Mouse (Mus musculus): ENCODE data around the gene Tmod1. TPM values are rescaled to one million over a fixed set of nuclear protein-coding genes. Genes with fewer than 3 reads are reported as not detected.

The Tmod1 gene
- total RNA-seq, 1 experiment = 0.54 TPM

- TF ChIP-seq ZC3H11A (IDR thresholded peaks at IDR 0.05; ENCODE audit: borderline replicate concordance, low read depth, low read length) (no peak), MAFK (IDR thresholded peaks at IDR 0.05; ENCODE audit: insufficient read depth, low read depth, low read length) (no peak), CHD2 (IDR thresholded peaks at IDR 0.05; ENCODE audit: low read depth, low read length) (no peak), ZNF384 (IDR thresholded peaks at IDR 0.05; ENCODE audit: low read depth, low read length) (no peak), HCFC1 (IDR thresholded peaks at IDR 0.05; ENCODE audit: borderline replicate concordance, insufficient read depth, low read length) (no peak)
- Histone ChIP-seq H3K27ac (ENCODE audit: insufficient read depth, low read depth, low read length, poor library complexity, severe bottlenecking) (no peak overlapping the region), H3K4me1 (ENCODE audit: control insufficient read depth in 2 of 2, insufficient read depth in 2 of 2, low read length in 2 of 2, poor library complexity in 1 of 2) (no peaks in the 10 kb centered on the region), H3K36me3 (ENCODE audit: control insufficient read depth, insufficient read depth, low read length, poor library complexity, severe bottlenecking) (no peaks in the 10 kb centered on the region), H3K9me3 (ENCODE audit: control insufficient read depth, insufficient read depth, low read depth, low read length) (no peaks in the 10 kb centered on the region), H3K9ac (ENCODE audit: insufficient read depth, low read depth, low read length, poor library complexity, severe bottlenecking) (no peak overlapping the region), H3K4me3 (ENCODE audit: insufficient read depth in 1 of 2, low read depth in 1 of 2, low read length in 2 of 2, poor library complexity in 1 of 2, severe bottlenecking in 1 of 2) (no peak overlapping the region)
- in situ Hi-C loops (cut with MboI; ENCODE audit: low sequenced_read_pairs in 2 of 2, unreplicated experiment in 2 of 2) = no loop called here
- no peak for DNase-seq (ENCODE audit: low read depth, low spot score)
Measured at GRCm38 (mm10) chr4:46064961-46065360, 26.2 kb downstream of the Tmod1 start.

DNA sequence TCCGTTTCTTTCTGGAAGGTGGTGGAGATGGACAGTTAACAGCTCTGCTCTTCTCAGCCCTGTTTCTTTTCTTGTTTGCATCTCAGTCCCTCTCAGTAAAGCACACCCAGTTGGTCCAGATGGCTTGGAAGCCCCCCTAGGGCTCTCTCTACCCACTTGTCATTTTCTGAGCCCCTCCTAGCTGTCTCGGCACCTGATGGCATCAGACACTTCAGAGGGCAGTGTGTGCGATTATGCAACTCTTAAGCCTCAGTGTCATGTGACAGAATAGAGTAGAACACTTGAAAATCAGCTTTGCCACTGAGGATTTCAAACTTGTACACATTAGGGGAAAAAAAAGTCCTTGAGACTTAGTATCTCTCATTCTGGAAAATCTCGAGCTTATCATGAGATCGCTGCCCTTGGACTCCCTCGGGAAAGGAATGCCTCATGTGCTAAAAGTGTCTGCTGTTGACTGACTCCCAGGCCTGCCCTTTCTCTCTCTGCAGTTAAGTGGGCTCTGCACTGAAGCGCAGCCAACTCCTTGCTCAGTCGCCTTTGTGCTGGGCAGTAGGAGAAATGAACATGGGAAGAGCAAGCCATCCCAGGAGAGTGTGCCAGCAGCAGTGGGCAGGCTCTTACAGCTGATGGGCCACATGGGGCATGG lies 27.1 kb downstream of the Tmod1 start:
- H3K9me3 ChIP-seq (ENCODE audit: control insufficient read depth, insufficient read depth, low read depth, low read length) = no peaks in the 10 kb centered on the region
- no peaks in the 10 kb centered on the region for H3K36me3 ChIP-seq (ENCODE audit: control insufficient read depth, insufficient read depth, low read length, poor library complexity, severe bottlenecking)
- in situ Hi-C loops (cut with MboI; ENCODE audit: low sequenced_read_pairs in 2 of 2, unreplicated experiment in 2 of 2) = no loop called here
- no peaks in the 10 kb centered on the region for H3K4me1 ChIP-seq (ENCODE audit: control insufficient read depth in 2 of 2, insufficient read depth in 2 of 2, low read length in 2 of 2, poor library complexity in 1 of 2)
- no peak for DNase-seq (ENCODE audit: low read depth, low spot score)
- no peak overlapping the region for H3K27ac ChIP-seq (ENCODE audit: insufficient read depth, low read depth, low read length, poor library complexity, severe bottlenecking)
- H3K4me3 ChIP-seq (ENCODE audit: insufficient read depth in 1 of 2, low read depth in 1 of 2, low read length in 2 of 2, poor library complexity in 1 of 2, severe bottlenecking in 1 of 2) = no peak overlapping the region
- no peak overlapping the region for H3K9ac ChIP-seq (ENCODE audit: insufficient read depth, low read depth, low read length, poor library complexity, severe bottlenecking)
- TF ChIP-seq HCFC1 (IDR thresholded peaks at IDR 0.05; ENCODE audit: borderline replicate concordance, insufficient read depth, low read length) = no peak
- TF ChIP-seq ZNF384 (IDR thresholded peaks at IDR 0.05; ENCODE audit: low read depth, low read length) = no peak
- no peak for TF ChIP-seq ZC3H11A (IDR thresholded peaks at IDR 0.05; ENCODE audit: borderline replicate concordance, low read depth, low read length)
- TF ChIP-seq MAFK (IDR thresholded peaks at IDR 0.05; ENCODE audit: insufficient read depth, low read depth, low read length) = no peak
- TF ChIP-seq CHD2 (IDR thresholded peaks at IDR 0.05; ENCODE audit: low read depth, low read length) = no peak

- Histone ChIP-seq H3K9ac (ENCODE audit: insufficient read depth, low read depth, low read length, poor library complexity, severe bottlenecking) (no peak overlapping the region), H3K4me3 (ENCODE audit: insufficient read depth in 1 of 2, low read depth in 1 of 2, low read length in 2 of 2, poor library complexity in 1 of 2, severe bottlenecking in 1 of 2) (no peak overlapping the region), H3K36me3 (ENCODE audit: control insufficient read depth, insufficient read depth, low read length, poor library complexity, severe bottlenecking) (no peaks in the 10 kb centered on the region), H3K4me1 (ENCODE audit: control insufficient read depth in 2 of 2, insufficient read depth in 2 of 2, low read length in 2 of 2, poor library complexity in 1 of 2) (no peaks in the 10 kb centered on the region), H3K27ac (ENCODE audit: insufficient read depth, low read depth, low read length, poor library complexity, severe bottlenecking) (no peak overlapping the region), H3K9me3 (ENCODE audit: control insufficient read depth, insufficient read depth, low read depth, low read length) (no peaks in the 10 kb centered on the region)
- in situ Hi-C loops (cut with MboI; ENCODE audit: low sequenced_read_pairs in 2 of 2, unreplicated experiment in 2 of 2) = no loop called here
- TF ChIP-seq ZC3H11A (IDR thresholded peaks at IDR 0.05; ENCODE audit: borderline replicate concordance, low read depth, low read length) (no peak), CHD2 (IDR thresholded peaks at IDR 0.05; ENCODE audit: low read depth, low read length) (no peak), ZNF384 (IDR thresholded peaks at IDR 0.05; ENCODE audit: low read depth, low read length) (no peak), MAFK (IDR thresholded peaks at IDR 0.05; ENCODE audit: insufficient read depth, low read depth, low read length) (no peak), HCFC1 (IDR thresholded peaks at IDR 0.05; ENCODE audit: borderline replicate concordance, insufficient read depth, low read length) (no peak)
- no peak for DNase-seq (ENCODE audit: low read depth, low spot score)
Measured at GRCm38 (mm10) chr4:46068060-46068459, 29.3 kb downstream of the Tmod1 start.

DNA sequence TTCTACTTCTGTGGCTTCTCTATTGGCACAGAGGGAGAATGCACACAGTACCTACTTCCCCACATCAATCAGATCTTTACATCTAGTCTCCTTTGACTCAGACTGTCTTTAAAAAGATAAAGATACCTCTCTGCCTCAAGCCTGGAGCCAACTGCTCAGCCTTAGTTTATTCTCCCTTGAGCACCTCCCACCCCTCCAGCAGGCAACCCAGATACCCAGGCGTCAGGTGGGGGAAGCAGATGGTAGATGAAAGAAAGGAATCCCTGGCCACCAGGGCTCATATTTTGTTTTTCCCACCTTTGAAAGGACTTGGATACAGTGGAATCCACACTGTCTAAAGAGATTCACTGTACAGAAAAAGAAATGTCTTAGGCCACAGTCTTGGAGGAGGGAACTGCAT lies 29.8 kb downstream of the Tmod1 start:
- H3K27ac ChIP-seq (ENCODE audit: insufficient read depth, low read depth, low read length, poor library complexity, severe bottlenecking) = no peak overlapping the region
- DNase-seq (ENCODE audit: low read depth, low spot score) = no peak
- H3K9ac ChIP-seq (ENCODE audit: insufficient read depth, low read depth, low read length, poor library complexity, severe bottlenecking) = no peak overlapping the region
- H3K4me3 ChIP-seq (ENCODE audit: insufficient read depth in 1 of 2, low read depth in 1 of 2, low read length in 2 of 2, poor library complexity in 1 of 2, severe bottlenecking in 1 of 2) = no peak overlapping the region
- TF ChIP-seq ZC3H11A (IDR thresholded peaks at IDR 0.05; ENCODE audit: borderline replicate concordance, low read depth, low read length) (no peak), MAFK (IDR thresholded peaks at IDR 0.05; ENCODE audit: insufficient read depth, low read depth, low read length) (no peak), HCFC1 (IDR thresholded peaks at IDR 0.05; ENCODE audit: borderline replicate concordance, insufficient read depth, low read length) (no peak), CHD2 (IDR thresholded peaks at IDR 0.05; ENCODE audit: low read depth, low read length) (no peak), ZNF384 (IDR thresholded peaks at IDR 0.05; ENCODE audit: low read depth, low read length) (no peak)
- no peaks in the 10 kb centered on the region for H3K36me3 ChIP-seq (ENCODE audit: control insufficient read depth, insufficient read depth, low read length, poor library complexity, severe bottlenecking)
- H3K4me1 ChIP-seq (ENCODE audit: control insufficient read depth in 2 of 2, insufficient read depth in 2 of 2, low read length in 2 of 2, poor library complexity in 1 of 2) = no peaks in the 10 kb centered on the region
- H3K9me3 ChIP-seq (ENCODE audit: control insufficient read depth, insufficient read depth, low read depth, low read length) = no peaks in the 10 kb centered on the region
- in situ Hi-C loops (cut with MboI; ENCODE audit: low sequenced_read_pairs in 2 of 2, unreplicated experiment in 2 of 2) = no loop called here

Data from ES-E14 (cell line).